Mouse (Mus musculus) kidney, embryonic 16.5 days (tissue): ENCODE data around the gene Nostrin. TPM values are rescaled to one million over a fixed set of nuclear protein-coding genes. Genes with fewer than 3 reads are reported as not detected.

Source experiments
- ATAC-seq: fragments of 200-750 bp; cut with Nextera tagmentation; 2 replicates; pipeline ENCODE4 v1.8.0; 2017; ENCODE audit warnings: moderate TSS enrichment; ENCODE audit not compliant: low FRiP score, low TSS enrichment
- H3K27ac ChIP-seq: fragments of 300-500 bp; sonication (generic); 2 replicates; pipeline ENCODE4 v1.5.1; 2014; ENCODE audit warnings: low read length
- H3K27me3 ChIP-seq: fragments of 300-500 bp; sonication (generic); 2 replicates; pipeline ENCODE4 v1.6.1; 2014; ENCODE audit warnings: low read length, control low read depth, mixed read lengths; ENCODE audit not compliant: insufficient read depth
- H3K36me3 ChIP-seq: fragments of 300-500 bp; sonication (generic); 2 replicates; pipeline ENCODE4 v1.6.1; 2014; ENCODE audit warnings: low read length, control low read depth, mixed read lengths; ENCODE audit not compliant: insufficient read depth
- H3K4me1 ChIP-seq: fragments of 300-500 bp; sonication (generic); 2 replicates; pipeline ENCODE4 v1.6.1; 2014; ENCODE audit warnings: low read length, control low read depth, mixed read lengths; ENCODE audit not compliant: insufficient read depth
- H3K4me2 ChIP-seq: fragments of 300-500 bp; sonication (generic); replicated peaks from 2 replicates; pipeline ENCODE4 v1.6.1; 2014; ENCODE audit warnings: low read depth, low read length
- H3K4me3 ChIP-seq: fragments of 300-500 bp; sonication (generic); 2 replicates; pipeline ENCODE4 v1.5.1; 2014; ENCODE audit warnings: mild to moderate bottlenecking, low read length
- H3K9ac ChIP-seq: fragments of 300-500 bp; sonication (generic); replicated peaks from 2 replicates; pipeline ENCODE4 v1.6.1; 2014; ENCODE audit warnings: low read length
- H3K9me3 ChIP-seq: fragments of 300-500 bp; sonication (generic); 2 replicates; pipeline ENCODE4 v1.6.1; 2016; ENCODE audit warnings: low read length, control low read depth
- WGBS: fragments of 180-500 bp; shearing (Covaris S2); extraction: QIAGEN DNeasy Blood & Tissue Kit; methylation state at CpG from one replicate; pipeline ENCODE4 v1.1.7; 2014; 5-methylcytosine and 5-hydroxymethylcytosine counted together
- polyA plus RNA-seq: library from polyadenylated mRNA; unstranded; fragments of >200 nt; fragmentation: Nextera tagmentation; extraction: Ambion mirVana; gene quantifications from 2 replicates; pipeline ENCODE4 v1.2.1, GENCODE M21; 2015

Nostrin gene
- polyA plus RNA-seq, 1 experiment from 2014 or later, result 7.1 TPM

DNA sequence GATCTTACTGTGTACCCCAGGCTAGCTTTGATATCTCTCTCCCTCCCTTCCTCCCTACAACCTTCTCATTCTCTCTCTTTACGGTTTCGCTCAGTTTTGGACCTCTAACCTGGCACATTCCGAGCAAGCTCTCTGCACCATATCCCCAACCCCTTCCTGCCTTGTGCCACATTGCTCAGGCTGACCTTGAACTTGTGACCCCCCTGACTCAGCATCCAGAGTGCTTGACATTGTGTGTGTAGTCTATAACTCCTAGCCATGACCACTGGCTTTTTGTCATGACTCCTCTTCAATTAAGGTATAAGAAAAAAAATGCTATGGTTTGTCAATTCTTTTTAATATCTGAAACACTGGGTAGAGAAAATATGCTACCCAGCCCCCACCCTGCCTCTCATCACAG is 74.1 kb downstream of the Nostrin start:
- Histone ChIP-seq H3K4me3 (no peak overlapping the region), H3K9ac (no peak overlapping the region), H3K4me1 (peaks cover 10% of the 10 kb centered on the region), H3K27ac (no peak overlapping the region; the same call in 1 of the 2 replicates), H3K36me3 (no peaks in the 10 kb centered on the region), H3K4me2 (no peak overlapping the region), H3K9me3 (no peaks in the 10 kb centered on the region), H3K27me3 (no peaks in the 10 kb centered on the region)
- ATAC-seq, result no peak
- 80% methylated on average over 3 of the region's 3 CpGs for WGBS

- 31% methylated on average over 7 of the region's 7 CpGs for WGBS
- H3K4me1 ChIP-seq, result peaks cover 14% of the 10 kb centered on the region
- H3K4me2 ChIP-seq, result no peak within 1 kb of the TSS
- H3K9me3 ChIP-seq, result no peaks in the 10 kb centered on the region
- H3K4me3 ChIP-seq, result no peak within 1 kb of the TSS
- no peaks in the 10 kb centered on the region for H3K27me3 ChIP-seq
- no peaks in the 10 kb centered on the region for H3K36me3 ChIP-seq
- H3K9ac ChIP-seq, result no peak within 1 kb of the TSS
- no peak for ATAC-seq
- H3K27ac ChIP-seq, result peak within 1 kb of the TSS; percentile 50; the same call in 1 of the 2 replicates
Measured at GRCm38 (mm10) chr2:69210773-69211172, 75.2 kb downstream of the Nostrin start, which contains the start of gene G6pc2. TSS of gene G6pc2 (plus strand) at chr2:69211073.

- WGBS, result 75% methylated on average over 10 of the region's 10 CpGs
- no peak overlapping the region for H3K27ac ChIP-seq
- no peak overlapping the region for H3K4me3 ChIP-seq
- no peak overlapping the region for H3K4me2 ChIP-seq
- H3K36me3 ChIP-seq, result no peaks in the 10 kb centered on the region
- H3K9me3 ChIP-seq, result no peaks in the 10 kb centered on the region
- H3K4me1 ChIP-seq, result peaks cover 16% of the 10 kb centered on the region
- H3K9ac ChIP-seq, result no peak overlapping the region
- ATAC-seq, result no peak
- H3K27me3 ChIP-seq, result no peaks in the 10 kb centered on the region
Measured at GRCm38 (mm10) chr2:69212652-69213051, 77.1 kb downstream of the Nostrin start.

DNA sequence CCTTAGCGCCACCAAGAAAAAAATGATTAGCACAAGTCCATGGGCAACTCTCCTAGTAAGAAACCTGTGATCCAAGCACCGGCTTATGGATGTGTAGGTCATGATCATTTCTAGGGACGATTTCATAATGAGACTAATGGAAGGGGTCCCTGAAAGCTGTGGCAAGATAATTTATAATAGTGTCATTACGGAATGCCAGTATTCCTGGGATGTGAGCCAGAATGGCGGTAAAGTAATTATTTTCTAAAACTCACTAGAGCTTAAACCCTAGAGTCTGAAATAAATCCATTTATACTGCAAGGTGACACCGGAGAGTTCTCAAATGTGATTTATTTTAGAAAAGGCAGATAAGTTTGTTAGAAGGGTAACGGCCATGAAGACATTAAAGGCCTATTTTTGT is 79.6 kb downstream of the Nostrin start:
- H3K9me3 ChIP-seq, result no peaks in the 10 kb centered on the region
- no peaks in the 10 kb centered on the region for H3K36me3 ChIP-seq
- no peak overlapping the region for H3K4me2 ChIP-seq
- H3K4me3 ChIP-seq, result no peak overlapping the region
- H3K9ac ChIP-seq, result no peak overlapping the region
- H3K27ac ChIP-seq, result peak overlapping the region; percentile 56; the same call in 1 of the 2 replicates
- peaks cover 16% of the 10 kb centered on the region for H3K4me1 ChIP-seq
- no peaks in the 10 kb centered on the region for H3K27me3 ChIP-seq
- WGBS, result 25% methylated on average over 7 of the region's 7 CpGs
- ATAC-seq, result peak; percentile 46; the same call in 1 of the 2 replicates

GRCm38 (mm10) chr2:69221868-69222416 is 86.3 kb downstream of the Nostrin start:
- WGBS, result 65% methylated on average over 5 of the region's 5 CpGs

DNA sequence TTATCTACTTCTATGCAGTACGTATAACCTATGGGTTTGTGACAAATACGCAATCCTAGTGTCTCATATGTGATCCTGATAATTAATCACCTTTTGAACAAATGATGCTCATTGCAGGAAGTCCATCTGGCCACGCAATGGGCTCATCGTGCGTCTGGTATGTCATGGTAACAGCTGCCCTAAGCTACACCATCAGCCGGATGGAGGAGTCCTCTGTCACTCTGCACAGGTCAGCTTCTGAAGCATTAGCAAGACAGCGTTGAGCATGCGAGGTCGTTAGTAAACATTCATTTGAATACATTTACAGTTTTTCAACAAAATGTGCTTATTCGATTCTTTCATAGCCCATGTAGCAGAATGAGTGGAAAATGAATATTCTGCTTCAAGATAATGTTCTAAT is 87.2 kb downstream of the Nostrin start:
- no peak for ATAC-seq
- Histone ChIP-seq H3K27me3 (no peaks in the 10 kb centered on the region), H3K36me3 (no peaks in the 10 kb centered on the region), H3K27ac (no peak overlapping the region), H3K4me2 (no peak overlapping the region), H3K4me3 (no peak overlapping the region), H3K4me1 (no peaks in the 10 kb centered on the region), H3K9ac (no peak overlapping the region), H3K9me3 (no peaks in the 10 kb centered on the region)
- 84% methylated on average over 10 of the region's 10 CpGs for WGBS

More at GRCm38 (mm10) chr2:69221868-69222416, 86.3 kb downstream of the Nostrin start:
- no peak for ATAC-seq
- Histone ChIP-seq H3K36me3 (no peaks in the 10 kb centered on the region), H3K27me3 (no peaks in the 10 kb centered on the region), H3K9me3 (no peaks in the 10 kb centered on the region), H3K27ac (no peak overlapping the region), H3K4me2 (no peak overlapping the region), H3K9ac (no peak overlapping the region), H3K4me3 (no peak overlapping the region), H3K4me1 (no peaks in the 10 kb centered on the region)

GRCm38 (mm10) chr2:69224724-69225123 is 89.1 kb downstream of the Nostrin start:
- no peak overlapping the region for H3K4me2 ChIP-seq
- H3K27ac ChIP-seq, result no peak overlapping the region
- H3K4me1 ChIP-seq, result no peaks in the 10 kb centered on the region
- no peak overlapping the region for H3K9ac ChIP-seq
- no peak for ATAC-seq
- H3K36me3 ChIP-seq, result no peaks in the 10 kb centered on the region
- H3K27me3 ChIP-seq, result no peaks in the 10 kb centered on the region
- 70% methylated on average over 2 of the region's 2 CpGs for WGBS
- H3K4me3 ChIP-seq, result no peak overlapping the region
- no peaks in the 10 kb centered on the region for H3K9me3 ChIP-seq

DNA sequence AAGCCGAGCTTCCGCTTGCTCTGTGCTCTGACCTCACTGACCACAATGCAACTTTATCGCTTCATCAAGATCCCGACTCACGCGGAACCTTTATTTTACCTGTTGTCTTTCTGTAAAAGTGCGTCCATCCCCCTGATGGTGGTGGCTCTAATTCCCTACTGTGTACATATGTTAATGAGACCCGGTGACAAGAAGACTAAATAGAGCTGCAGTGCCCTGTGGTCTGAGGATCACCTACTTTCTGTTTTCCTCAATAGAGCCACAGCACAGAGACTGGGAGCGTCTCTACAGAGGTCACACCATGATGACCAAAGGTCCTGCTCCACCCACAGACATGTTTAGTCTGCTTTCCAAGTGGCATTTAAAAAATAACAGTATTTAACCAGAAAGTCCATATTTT is 91.3 kb downstream of the Nostrin start:
- WGBS, result 92% methylated on average over 9 of the region's 9 CpGs
- Histone ChIP-seq H3K9me3 (no peaks in the 10 kb centered on the region), H3K9ac (no peak overlapping the region), H3K4me1 (0 out of 2 replicates have a peak, but pooled peaks cover 2% of the 10 kb centered on the region), H3K4me3 (no peak overlapping the region), H3K27me3 (no peaks in the 10 kb centered on the region), H3K4me2 (no peak overlapping the region), H3K27ac (no peak overlapping the region), H3K36me3 (no peaks in the 10 kb centered on the region)
- no peak for ATAC-seq

GRCm38 (mm10) chr2:69228635-69229034 is 93.0 kb downstream of the Nostrin start:
- Histone ChIP-seq H3K4me2 (no peak overlapping the region), H3K4me1 (0 out of 2 replicates have a peak, but pooled peaks cover 2% of the 10 kb centered on the region), H3K27ac (no peak overlapping the region), H3K9ac (no peak overlapping the region), H3K36me3 (no peaks in the 10 kb centered on the region), H3K27me3 (no peaks in the 10 kb centered on the region), H3K9me3 (no peaks in the 10 kb centered on the region), H3K4me3 (no peak overlapping the region)
- ATAC-seq, result no peak
- WGBS, result 75% methylated on average over 6 of the region's 6 CpGs

GRCm38 (mm10) chr2:69230137-69230536 is 94.5 kb downstream of the Nostrin start:
- Histone ChIP-seq H3K27ac (no peak overlapping the region), H3K9ac (no peak overlapping the region), H3K9me3 (no peaks in the 10 kb centered on the region), H3K4me1 (0 out of 2 replicates have a peak, but pooled peaks cover 2% of the 10 kb centered on the region), H3K4me3 (no peak overlapping the region), H3K36me3 (no peaks in the 10 kb centered on the region), H3K27me3 (no peaks in the 10 kb centered on the region), H3K4me2 (no peak overlapping the region)
- ATAC-seq, result no peak
- 65% methylated on average over 2 of the region's 2 CpGs for WGBS
